Mouse (Mus musculus): ENCODE measurements around the gene Efhd1.
A peak's percentile ranks its signal among the peaks of the same experiment; 100 is the strongest.

- TF ChIP-seq CTCF (conservative IDR thresholded peaks at IDR 0.05; ENCODE audit: low read length), result no peak
- no peak for TF ChIP-seq POU5F1 (IDR thresholded peaks at IDR 0.05; ENCODE audit: borderline replicate concordance, low read length)
- TF ChIP-seq NANOG (IDR thresholded peaks at IDR 0.05; ENCODE audit: borderline replicate concordance, low read length), result peak; percentile 75; the same call in 1 of the 2 replicates
Observed at GRCm38 (mm10) chr1:87230606-87231005, 33.6 kb upstream of the Efhd1 start.

Data from E14TG2a.4 (cell line).